Mouse (Mus musculus) embryonic facial prominence, embryonic 11.5 days (tissue): ENCODE data around the gene Procr. TPM values are rescaled to one million over a fixed set of nuclear protein-coding genes. Genes with fewer than 3 reads are reported as not detected.

Experiments used
- ATAC-seq: fragments of 200-750 bp; cut with Nextera tagmentation; replicated peaks from 2 replicates; pipeline ENCODE4 v1.8.0; 2017; ENCODE audit warnings: low read depth; ENCODE audit not compliant: insufficient number of reproducible peaks, low FRiP score, low TSS enrichment
- DNase-seq: peaks from one replicate; pipeline ENCODE4 v3.0.0-alpha.2; 2015; ENCODE audit warnings: low spot score
- H3K27ac ChIP-seq: fragments of 300-500 bp; sonication (generic); replicated peaks from 2 replicates; pipeline ENCODE4 v1.5.1; 2014; ENCODE audit warnings: mild to moderate bottlenecking, low read depth, low read length, control low read depth
- H3K27me3 ChIP-seq: fragments of 300-500 bp; sonication (generic); 2 replicates; pipeline ENCODE4 v1.6.1; 2014; ENCODE audit warnings: mild to moderate bottlenecking, low read length, moderate library complexity, mixed read lengths; ENCODE audit not compliant: control insufficient read depth, insufficient read depth
- H3K36me3 ChIP-seq: fragments of 300-500 bp; sonication (generic); replicated peaks from 2 replicates; pipeline ENCODE4 v1.6.1; 2014; ENCODE audit warnings: low read depth, mild to moderate bottlenecking, low read length, moderate library complexity, mixed read lengths; ENCODE audit not compliant: control insufficient read depth, insufficient read depth
- H3K4me1 ChIP-seq: fragments of 300-500 bp; sonication (generic); 2 replicates; pipeline ENCODE4 v1.6.1; 2014; ENCODE audit warnings: low read length, mixed read lengths; ENCODE audit not compliant: control insufficient read depth, insufficient read depth
- H3K4me2 ChIP-seq: fragments of 300-500 bp; sonication (generic); 2 replicates; pipeline ENCODE4 v1.6.1; 2014; ENCODE audit warnings: low read depth, mild to moderate bottlenecking, control low read depth, low read length, moderate library complexity
- H3K4me3 ChIP-seq: fragments of 300-500 bp; sonication (generic); 2 replicates; pipeline ENCODE4 v1.5.1; 2014; ENCODE audit warnings: low read depth, low read length, control low read depth
- H3K9ac ChIP-seq: fragments of 300-500 bp; sonication (generic); replicated peaks from 2 replicates; pipeline ENCODE4 v1.6.1; 2014; ENCODE audit warnings: mild to moderate bottlenecking, control low read depth, low read length
- H3K9me3 ChIP-seq: fragments of 300-500 bp; sonication (generic); replicated peaks from 2 replicates; pipeline ENCODE4 v1.6.1; 2016; ENCODE audit warnings: mild to moderate bottlenecking, low read length, inconsistent platforms, mixed read lengths; ENCODE audit not compliant: control insufficient read depth
- WGBS: fragments of 180-500 bp; shearing (Covaris S2); extraction: QIAGEN DNeasy Blood & Tissue Kit; methylation state at CpG from one replicate; pipeline ENCODE4 v1.1.7; 2014; 5-methylcytosine and 5-hydroxymethylcytosine counted together
- polyA plus RNA-seq: library from polyadenylated mRNA; unstranded; fragments of >200 nt; fragmentation: Nextera tagmentation; extraction: Ambion mirVana; gene quantifications from 2 replicates; pipeline ENCODE4 v1.2.1, GENCODE M21; 2014

Procr gene
- polyA plus RNA-seq, 1 experiment from 2014 or later = 2.8 TPM

GRCm38 (mm10) chr2:155756855-155757566 lies 6.1 kb downstream of the Procr start:
- no peak overlapping the region for H3K4me2 ChIP-seq
- ATAC-seq (no peak), DNase-seq (no peak)
- no peaks in the 10 kb centered on the region for H3K4me1 ChIP-seq
- no peaks in the 10 kb centered on the region for H3K27me3 ChIP-seq
- no peaks in the 10 kb centered on the region for H3K36me3 ChIP-seq
- H3K27ac ChIP-seq = no peak overlapping the region
- H3K9ac ChIP-seq = no peak overlapping the region
- no peak overlapping the region for H3K4me3 ChIP-seq
- H3K9me3 ChIP-seq = no peaks in the 10 kb centered on the region
- 57% methylated on average over 14 of the region's 14 CpGs for WGBS

GRCm38 (mm10) chr2:155764679-155765418 lies 13.9 kb downstream of the Procr start:
- no peak overlapping the region for H3K4me3 ChIP-seq
- no peaks in the 10 kb centered on the region for H3K27me3 ChIP-seq
- no peak overlapping the region for H3K4me2 ChIP-seq
- DNase-seq (peak; percentile 90), ATAC-seq (0 out of 2 replicates have a peak, but pooled peaks have one; percentile 48)
- no peaks in the 10 kb centered on the region for H3K36me3 ChIP-seq
- 55% methylated on average over 13 of the region's 13 CpGs for WGBS
- no peak overlapping the region for H3K9ac ChIP-seq
- no peaks in the 10 kb centered on the region for H3K4me1 ChIP-seq
- H3K27ac ChIP-seq = no peak overlapping the region
- H3K9me3 ChIP-seq = no peaks in the 10 kb centered on the region

GRCm38 (mm10) chr2:155773664-155774063 lies 22.7 kb downstream of the Procr start:
- Histone ChIP-seq H3K36me3 (no peaks in the 10 kb centered on the region), H3K4me1 (no peaks in the 10 kb centered on the region), H3K4me2 (no peak overlapping the region), H3K27me3 (peaks cover 18% of the 10 kb centered on the region), H3K4me3 (no peak overlapping the region), H3K9ac (no peak overlapping the region), H3K9me3 (no peaks in the 10 kb centered on the region), H3K27ac (no peak overlapping the region)
- DNase-seq (no peak), ATAC-seq (no peak)
- WGBS = 69% methylated on average over 4 of the region's 4 CpGs

- H3K27ac ChIP-seq = no peak overlapping the region
- H3K9ac ChIP-seq = no peak overlapping the region
- 64% methylated on average over 11 of the region's 11 CpGs for WGBS
- H3K4me2 ChIP-seq = no peak overlapping the region
- DNase-seq = no peak
- no peak for ATAC-seq
- no peaks in the 10 kb centered on the region for H3K4me1 ChIP-seq
- H3K4me3 ChIP-seq = no peak overlapping the region
- no peaks in the 10 kb centered on the region for H3K9me3 ChIP-seq
- H3K36me3 ChIP-seq = no peaks in the 10 kb centered on the region
- H3K27me3 ChIP-seq = peaks cover 18% of the 10 kb centered on the region
Observed at GRCm38 (mm10) chr2:155774261-155774926, 23.5 kb downstream of the Procr start.

- Histone ChIP-seq H3K36me3 (no peaks in the 10 kb centered on the region), H3K9ac (peak within 1 kb of the TSS; percentile 7; the same call in 1 of the 2 replicates), H3K27me3 (peaks cover 18% of the 10 kb centered on the region), H3K4me1 (no peaks in the 10 kb centered on the region), H3K9me3 (no peaks in the 10 kb centered on the region), H3K27ac (no peak within 1 kb of the TSS), H3K4me3 (peak within 1 kb of the TSS; percentile 40), H3K4me2 (peak within 1 kb of the TSS; percentile 87)
- WGBS = 2% methylated on average over 44 of the region's 100 CpGs
- ATAC-seq (no peak), DNase-seq (no peak)
Observed at GRCm38 (mm10) chr2:155774927-155775684, 24.2 kb downstream of the Procr start, which contains the start of gene Mmp24. TSS of gene Mmp24 (plus strand) at chr2:155775342.

- DNase-seq (peak; percentile 77), ATAC-seq (peak; percentile 76; the same call in 1 of the 2 replicates)
- no peaks in the 10 kb centered on the region for H3K36me3 ChIP-seq
- H3K9me3 ChIP-seq = no peaks in the 10 kb centered on the region
- peaks cover 18% of the 10 kb centered on the region for H3K27me3 ChIP-seq
- H3K4me1 ChIP-seq = no peaks in the 10 kb centered on the region
- WGBS = under 1% methylated on average over 31 of the region's 44 CpGs
- no peak overlapping the region for H3K27ac ChIP-seq
- H3K4me2 ChIP-seq = peak overlapping the region; percentile 87
- peak overlapping the region; percentile 7; the same call in 1 of the 2 replicates for H3K9ac ChIP-seq
- peak overlapping the region; percentile 40 for H3K4me3 ChIP-seq
Observed at GRCm38 (mm10) chr2:155775685-155776263, 24.9 kb downstream of the Procr start.

- Histone ChIP-seq H3K9me3 (no peaks in the 10 kb centered on the region), H3K9ac (no peak overlapping the region), H3K27me3 (peaks cover 18% of the 10 kb centered on the region), H3K4me1 (no peaks in the 10 kb centered on the region), H3K4me2 (no peak overlapping the region), H3K36me3 (no peaks in the 10 kb centered on the region), H3K27ac (no peak overlapping the region), H3K4me3 (no peak overlapping the region)
- DNase-seq (no peak), ATAC-seq (no peak)
- 67% methylated on average over 10 of the region's 10 CpGs for WGBS
Observed at GRCm38 (mm10) chr2:155776824-155777687, 26.1 kb downstream of the Procr start.
